Mouse (Mus musculus): ENCODE results near the gene Ttbk2. TPM values are rescaled to one million over a fixed set of nuclear protein-coding genes. Genes with fewer than 3 reads are reported as not detected.

Gene Ttbk2
- total RNA-seq, 2 experiments from 2014 or later = 97.7 to 101 TPM

GRCm38 (mm10) chr2:120710948-120711347, 139.5 kb downstream of the Ttbk2 start:
- DNase-seq (ENCODE audit: extremely low spot score in 1 of 2, low spot score in 2 of 2) = no peak
- no peak overlapping the region for H3K27ac ChIP-seq
- TF ChIP-seq CTCF (IDR thresholded peaks at IDR 0.05) = no peak
- intact Hi-C loops (cut with DNase I) = no loop called here
- H3K4me3 ChIP-seq = no peak overlapping the region

- TF ChIP-seq CTCF (IDR thresholded peaks at IDR 0.05) = no peak
- no peak for DNase-seq (ENCODE audit: extremely low spot score in 1 of 2, low spot score in 2 of 2)
- intact Hi-C loops (cut with DNase I) = no loop called here
- Histone ChIP-seq H3K4me3 (no peak overlapping the region), H3K27ac (no peak overlapping the region)
These were observed 140.2 kb downstream of the Ttbk2 start for GRCm38 (mm10) chr2:120710154-120710553.

- no peak overlapping the region for H3K4me3 ChIP-seq
- TF ChIP-seq CTCF (IDR thresholded peaks at IDR 0.05) = no peak
- H3K27ac ChIP-seq = no peak overlapping the region
- DNase-seq (ENCODE audit: extremely low spot score in 1 of 2, low spot score in 2 of 2) = no peak
- intact Hi-C loops (cut with DNase I) = no loop called here
These were observed 143.4 kb downstream of the Ttbk2 start for GRCm38 (mm10) chr2:120707041-120707440.

GRCm38 (mm10) chr2:120702675-120703074, 147.7 kb downstream of the Ttbk2 start:
- no peak for DNase-seq (ENCODE audit: extremely low spot score in 1 of 2, low spot score in 2 of 2)
- intact Hi-C loops (cut with DNase I) = no loop called here
- no peak for TF ChIP-seq CTCF (IDR thresholded peaks at IDR 0.05)
- no peak overlapping the region for H3K4me3 ChIP-seq
- no peak overlapping the region for H3K27ac ChIP-seq

- H3K27ac ChIP-seq = no peak overlapping the region
- H3K4me3 ChIP-seq = no peak overlapping the region
- TF ChIP-seq CTCF (IDR thresholded peaks at IDR 0.05) = no peak
- intact Hi-C loops (cut with DNase I) = no loop called here
- no peak for DNase-seq (ENCODE audit: extremely low spot score in 1 of 2, low spot score in 2 of 2)
These were observed 150.0 kb downstream of the Ttbk2 start for GRCm38 (mm10) chr2:120700379-120700885.

GRCm38 (mm10) chr2:120697767-120698166, 152.6 kb downstream of the Ttbk2 start:
- TF ChIP-seq CTCF (IDR thresholded peaks at IDR 0.05) = no peak
- Histone ChIP-seq H3K4me3 (no peak overlapping the region), H3K27ac (no peak overlapping the region)
- DNase-seq (ENCODE audit: extremely low spot score in 1 of 2, low spot score in 2 of 2) = no peak
- intact Hi-C loops (cut with DNase I) = loop anchor here (10.0 kb wide), 1 partner anchor 407 kb away; the partner anchor contains the start of gene Tgm7

Other genes starting within 250 kb of the Ttbk2 start
- 10 to 100 TPM; 11.7 to 14.4 TPM for gene Haus2, start 241.2 kb downstream of the Ttbk2 start, total RNA-seq (2021)
- 10 to 100 TPM; 41.6 to 42.5 TPM for gene Lrrc57, start 241.1 kb downstream of the Ttbk2 start, total RNA-seq (2021)
- 10 to 100 TPM; 10.1 to 10.8 TPM for gene Stard9, start 221.5 kb downstream of the Ttbk2 start, total RNA-seq (2021)
- 10 to 100 TPM; 30.0 to 33.6 TPM for gene Cdan1, start 476 bp downstream of the Ttbk2 start, total RNA-seq (2021)
- 10 to 100 TPM; 41.8 to 45.0 TPM for gene Ubr1, start 120.1 kb upstream of the Ttbk2 start, total RNA-seq (2021)
- gene Tmem62, start 126.4 kb upstream of the Ttbk2 start, total RNA-seq (2021) = 10 to 100 TPM; 21.8 to 28.5 TPM
- gene Ccndbp1, start 157.8 kb upstream of the Ttbk2 start, total RNA-seq (2021) = 10 to 100 TPM; 57.0 to 57.6 TPM
- not detected for gene Epb42, start 186.5 kb upstream of the Ttbk2 start, total RNA-seq (2021)
- gene Tgm5, start 235.2 kb upstream of the Ttbk2 start, total RNA-seq (2021) = not detected

Measured in left cerebral cortex, adult 2 months (tissue).